Mouse (Mus musculus): ENCODE measurements around the gene Grwd1. TPM values are rescaled to one million over a fixed set of nuclear protein-coding genes. Genes with fewer than 3 reads are reported as not detected.

The Grwd1 gene
- polyA plus RNA-seq, 1 experiment from 2014 or later, result 19.3 TPM

GRCm38 (mm10) chr7:45797661-45798510 lies 32.9 kb downstream of the Grwd1 start:
- ATAC-seq, result no peak
- Histone ChIP-seq H3K4me1 (ENCODE audit: insufficient read depth) (peaks cover 26% of the 10 kb centered on the region), H3K27ac (ENCODE audit: low read depth) (no peak overlapping the region), H3K4me2 (ENCODE audit: low read depth, low read length) (peak overlapping the region; percentile 75), H3K9ac (replicated peaks) (peak overlapping the region; percentile 42; the same call in 1 of the 2 replicates), H3K4me3 (ENCODE audit: low read depth, low read length) (peak overlapping the region; percentile 49), H3K27me3 (ENCODE audit: insufficient read depth, low read length) (peaks cover 53% of the 10 kb centered on the region), H3K9me3 (ENCODE audit: low read length) (no peaks in the 10 kb centered on the region), H3K36me3 (replicated peaks; ENCODE audit: insufficient read depth, low read length) (no peaks in the 10 kb centered on the region)
- no peak for DNase-seq
- WGBS (ENCODE audit: insufficient replicate concordance), result 3% methylated on average over 58 of the region's 60 CpGs
- TF ChIP-seq CTCF (IDR thresholded peaks at IDR 0.05; ENCODE audit: low read depth), result no peak
- no peak for TF ChIP-seq EP300 (IDR thresholded peaks at IDR 0.05; ENCODE audit: low read depth)

GRCm38 (mm10) chr7:45796950-45797349 lies 33.8 kb downstream of the Grwd1 start:
- Histone ChIP-seq H3K4me2 (ENCODE audit: low read depth, low read length) (peak overlapping the region; percentile 75; the same call in 1 of the 2 replicates), H3K27me3 (ENCODE audit: insufficient read depth, low read length) (peaks cover 53% of the 10 kb centered on the region), H3K36me3 (replicated peaks; ENCODE audit: insufficient read depth, low read length) (no peaks in the 10 kb centered on the region), H3K9ac (replicated peaks) (no peak overlapping the region), H3K4me3 (ENCODE audit: low read depth, low read length) (no peak overlapping the region), H3K4me1 (ENCODE audit: insufficient read depth) (peaks cover 26% of the 10 kb centered on the region), H3K9me3 (ENCODE audit: low read length) (no peaks in the 10 kb centered on the region), H3K27ac (ENCODE audit: low read depth) (no peak overlapping the region)
- peak; percentile 35 for ATAC-seq
- WGBS (ENCODE audit: insufficient replicate concordance), result 47% methylated on average over 6 of the region's 6 CpGs
- no peak for DNase-seq
- TF ChIP-seq CTCF (IDR thresholded peaks at IDR 0.05; ENCODE audit: low read depth) (no peak), EP300 (IDR thresholded peaks at IDR 0.05; ENCODE audit: low read depth) (no peak; the same call in 1 of the 2 replicates)

- no peak overlapping the region for H3K9ac ChIP-seq (replicated peaks)
- H3K9me3 ChIP-seq (ENCODE audit: low read length), result no peaks in the 10 kb centered on the region
- H3K36me3 ChIP-seq (replicated peaks; ENCODE audit: insufficient read depth, low read length), result no peaks in the 10 kb centered on the region
- H3K4me2 ChIP-seq (ENCODE audit: low read depth, low read length), result no peak overlapping the region
- H3K27me3 ChIP-seq (ENCODE audit: insufficient read depth, low read length), result peaks cover 41% of the 10 kb centered on the region
- no peak for ATAC-seq
- TF ChIP-seq EP300 (IDR thresholded peaks at IDR 0.05; ENCODE audit: low read depth) (no peak), CTCF (IDR thresholded peaks at IDR 0.05; ENCODE audit: low read depth) (no peak)
- H3K4me1 ChIP-seq (ENCODE audit: insufficient read depth), result peaks cover 19% of the 10 kb centered on the region; the same call in 1 of the 2 replicates
- WGBS (ENCODE audit: insufficient replicate concordance), result 87% methylated on average over 27 of the region's 29 CpGs
- H3K27ac ChIP-seq (ENCODE audit: low read depth), result no peak overlapping the region
- no peak for DNase-seq
- no peak overlapping the region for H3K4me3 ChIP-seq (ENCODE audit: low read depth, low read length)
Measured at GRCm38 (mm10) chr7:45794971-45795370, 35.8 kb downstream of the Grwd1 start.

GRCm38 (mm10) chr7:45793969-45794585 lies 36.7 kb downstream of the Grwd1 start:
- H3K36me3 ChIP-seq (replicated peaks; ENCODE audit: insufficient read depth, low read length), result no peaks in the 10 kb centered on the region
- peaks cover 34% of the 10 kb centered on the region for H3K27me3 ChIP-seq (ENCODE audit: insufficient read depth, low read length)
- DNase-seq (no peak), ATAC-seq (no peak)
- WGBS (ENCODE audit: insufficient replicate concordance), result 79% methylated on average over 42 of the region's 44 CpGs
- H3K9me3 ChIP-seq (ENCODE audit: low read length), result no peaks in the 10 kb centered on the region
- H3K4me1 ChIP-seq (ENCODE audit: insufficient read depth), result peaks cover 19% of the 10 kb centered on the region; the same call in 1 of the 2 replicates
- no peak overlapping the region for H3K27ac ChIP-seq (ENCODE audit: low read depth)
- no peak overlapping the region for H3K9ac ChIP-seq (replicated peaks)
- H3K4me3 ChIP-seq (ENCODE audit: low read depth, low read length), result no peak overlapping the region
- H3K4me2 ChIP-seq (ENCODE audit: low read depth, low read length), result no peak overlapping the region
- no peak for TF ChIP-seq CTCF (IDR thresholded peaks at IDR 0.05; ENCODE audit: low read depth)
- TF ChIP-seq EP300 (IDR thresholded peaks at IDR 0.05; ENCODE audit: low read depth), result no peak

- H3K4me1 ChIP-seq (ENCODE audit: insufficient read depth), result peaks cover 12% of the 10 kb centered on the region; the same call in 1 of the 2 replicates
- H3K36me3 ChIP-seq (replicated peaks; ENCODE audit: insufficient read depth, low read length), result no peaks in the 10 kb centered on the region
- H3K9ac ChIP-seq (replicated peaks), result no peak overlapping the region
- ATAC-seq (no peak), DNase-seq (no peak)
- H3K4me2 ChIP-seq (ENCODE audit: low read depth, low read length), result no peak overlapping the region
- no peaks in the 10 kb centered on the region for H3K9me3 ChIP-seq (ENCODE audit: low read length)
- WGBS (ENCODE audit: insufficient replicate concordance), result 79% methylated on average over 24 of the region's 24 CpGs
- peaks cover 26% of the 10 kb centered on the region for H3K27me3 ChIP-seq (ENCODE audit: insufficient read depth, low read length)
- no peak overlapping the region for H3K4me3 ChIP-seq (ENCODE audit: low read depth, low read length)
- H3K27ac ChIP-seq (ENCODE audit: low read depth), result no peak overlapping the region
- TF ChIP-seq CTCF (IDR thresholded peaks at IDR 0.05; ENCODE audit: low read depth), result no peak
- TF ChIP-seq EP300 (IDR thresholded peaks at IDR 0.05; ENCODE audit: low read depth), result no peak
Measured at GRCm38 (mm10) chr7:45793240-45793639, 37.5 kb downstream of the Grwd1 start.

GRCm38 (mm10) chr7:45791756-45792490 lies 38.8 kb downstream of the Grwd1 start:
- Histone ChIP-seq H3K27me3 (ENCODE audit: insufficient read depth, low read length) (peaks cover 22% of the 10 kb centered on the region), H3K4me1 (ENCODE audit: insufficient read depth) (peaks cover 4% of the 10 kb centered on the region; the same call in 1 of the 2 replicates), H3K27ac (ENCODE audit: low read depth) (no peak overlapping the region), H3K4me3 (ENCODE audit: low read depth, low read length) (no peak overlapping the region), H3K4me2 (ENCODE audit: low read depth, low read length) (no peak overlapping the region), H3K9ac (replicated peaks) (no peak overlapping the region), H3K36me3 (replicated peaks; ENCODE audit: insufficient read depth, low read length) (no peaks in the 10 kb centered on the region), H3K9me3 (ENCODE audit: low read length) (no peaks in the 10 kb centered on the region)
- no peak for TF ChIP-seq CTCF (IDR thresholded peaks at IDR 0.05; ENCODE audit: low read depth)
- DNase-seq, result no peak
- 61% methylated on average over 17 of the region's 17 CpGs for WGBS (ENCODE audit: insufficient replicate concordance)
- ATAC-seq, result no peak

Data from liver, postnatal 0 days (tissue).